Comparison of ENCODE assay signal across 23 mouse cellular contexts in genomic region chr12:89963073-89963472, GRCm38 (mm10).
A peak's percentile ranks its signal among the peaks of the same experiment; 100 is the strongest.
DNase-seq lines count a peak whose midpoint lies in the region; ATAC-seq lines count a peak whose summit lies in the region.
"Had no signal": no experiment of that assay in that cellular context is flagged by ENCODE, and none has a peak within 500 bp of the region (broad histone marks: within the 10 kb centered on the region; RNA-seq: fewer than 3 reads in every experiment).

No protein-coding gene starts in this region.

- 0 out of 2 replicates have a peak, but pooled peaks have one; percentile 45 for ATAC-seq in midbrain, embryonic 15.5 days (replicated peaks)
- ATAC-seq in midbrain, embryonic 14.5 days (ENCODE audit: low FRiP score, low TSS enrichment): no peak
- peak; percentile 99 for ATAC-seq in granulocyte monocyte progenitor cell, adult 5-6 weeks (replicated peaks; ENCODE audit: poor library complexity, severe bottlenecking)
- peak; percentile 49 for ATAC-seq in megakaryocyte, adult 5-6 weeks (ENCODE audit: poor library complexity, severe bottlenecking)
- ATAC-seq: forebrain, embryonic 14.5 days; forebrain, embryonic 16.5 days had no signal

- H3K27ac ChIP-seq in midbrain, embryonic 15.5 days: no peak overlapping the region
- no peak overlapping the region for H3K27ac ChIP-seq in midbrain, embryonic 14.5 days (replicated peaks; ENCODE audit: low read depth, low read length)
- H3K27ac ChIP-seq: embryonic facial prominence, embryonic 13.5 days; embryonic facial prominence, embryonic 15.5 days; forebrain, embryonic 10.5 days; forebrain, embryonic 12.5 days had no signal

- no peak for DNase-seq in midbrain, embryonic 14.5 days
- DNase-seq in spleen, adult 12 weeks (ENCODE audit: low spot score): no peak
- DNase-seq in kidney, postnatal 36 days: no peak
- no peak for DNase-seq in layer of hippocampus, postnatal 14 days (ENCODE audit: low spot score in 2 of 2)
- DNase-seq: adrenal gland, adult 2 months; adrenal gland, postnatal 10 days; adrenal gland, postnatal 25 days; cerebellum, adult 11 months; cerebellum, adult 2 months; cerebellum, adult 9-10 months; cerebellum, postnatal 10 days; cerebellum, postnatal 25 days; embryo, embryonic 11 days had no signal

- WGBS in midbrain, embryonic 15.5 days: 61% methylated on average over 1 of the region's 1 CpGs
- WGBS in midbrain, embryonic 14.5 days: 52% methylated on average over 1 of the region's 1 CpGs

- no peaks in the 10 kb centered on the region for H3K27me3 ChIP-seq in midbrain, embryonic 15.5 days (replicated peaks)
- no peaks in the 10 kb centered on the region for H3K27me3 ChIP-seq in midbrain, embryonic 14.5 days (ENCODE audit: control insufficient read depth, insufficient read depth, low read length)
- H3K27me3 ChIP-seq: embryonic facial prominence, embryonic 13.5 days; embryonic facial prominence, embryonic 15.5 days; forebrain, embryonic 12.5 days had no signal

- H3K36me3 ChIP-seq in midbrain, embryonic 15.5 days (replicated peaks): no peaks in the 10 kb centered on the region
- H3K36me3 ChIP-seq in midbrain, embryonic 14.5 days (ENCODE audit: control insufficient read depth, insufficient read depth, low read length): no peaks in the 10 kb centered on the region
- H3K36me3 ChIP-seq: embryonic facial prominence, embryonic 13.5 days; embryonic facial prominence, embryonic 15.5 days; forebrain, embryonic 10.5 days; forebrain, embryonic 12.5 days had no signal

- H3K4me1 ChIP-seq in midbrain, embryonic 15.5 days: no peaks in the 10 kb centered on the region
- H3K4me1 ChIP-seq in midbrain, embryonic 14.5 days (ENCODE audit: control insufficient read depth, insufficient read depth, low read length): no peaks in the 10 kb centered on the region
- H3K4me1 ChIP-seq: embryonic facial prominence, embryonic 13.5 days; embryonic facial prominence, embryonic 15.5 days; forebrain, embryonic 10.5 days; forebrain, embryonic 12.5 days had no signal

- no peak overlapping the region for H3K4me3 ChIP-seq in midbrain, embryonic 15.5 days
- H3K4me3 ChIP-seq in midbrain, embryonic 14.5 days (replicated peaks; ENCODE audit: low read depth, low read length): no peak overlapping the region
- H3K4me3 ChIP-seq: embryonic facial prominence, embryonic 13.5 days; embryonic facial prominence, embryonic 15.5 days; erythroblast, embryonic 14.5 days; forebrain, embryonic 10.5 days; forebrain, embryonic 12.5 days had no signal

- no peak overlapping the region for H3K9ac ChIP-seq in midbrain, embryonic 15.5 days
- no peak overlapping the region for H3K9ac ChIP-seq in midbrain, embryonic 14.5 days (replicated peaks; ENCODE audit: low read length)
- H3K9ac ChIP-seq: embryonic facial prominence, embryonic 13.5 days; embryonic facial prominence, embryonic 15.5 days; forebrain, embryonic 12.5 days had no signal

- no peaks in the 10 kb centered on the region for H3K9me3 ChIP-seq in midbrain, embryonic 15.5 days
- no peaks in the 10 kb centered on the region for H3K9me3 ChIP-seq in midbrain, embryonic 14.5 days (ENCODE audit: control insufficient read depth, low read length)
- H3K9me3 ChIP-seq: embryonic facial prominence, embryonic 13.5 days; embryonic facial prominence, embryonic 15.5 days; forebrain, embryonic 10.5 days; forebrain, embryonic 12.5 days had no signal

- H3K4me2 ChIP-seq in midbrain, embryonic 15.5 days: no peak overlapping the region
- no peak overlapping the region for H3K4me2 ChIP-seq in midbrain, embryonic 14.5 days (ENCODE audit: low read length)
- H3K4me2 ChIP-seq: embryonic facial prominence, embryonic 13.5 days; embryonic facial prominence, embryonic 15.5 days; forebrain, embryonic 12.5 days had no signal
